In the genomic region with DNA sequence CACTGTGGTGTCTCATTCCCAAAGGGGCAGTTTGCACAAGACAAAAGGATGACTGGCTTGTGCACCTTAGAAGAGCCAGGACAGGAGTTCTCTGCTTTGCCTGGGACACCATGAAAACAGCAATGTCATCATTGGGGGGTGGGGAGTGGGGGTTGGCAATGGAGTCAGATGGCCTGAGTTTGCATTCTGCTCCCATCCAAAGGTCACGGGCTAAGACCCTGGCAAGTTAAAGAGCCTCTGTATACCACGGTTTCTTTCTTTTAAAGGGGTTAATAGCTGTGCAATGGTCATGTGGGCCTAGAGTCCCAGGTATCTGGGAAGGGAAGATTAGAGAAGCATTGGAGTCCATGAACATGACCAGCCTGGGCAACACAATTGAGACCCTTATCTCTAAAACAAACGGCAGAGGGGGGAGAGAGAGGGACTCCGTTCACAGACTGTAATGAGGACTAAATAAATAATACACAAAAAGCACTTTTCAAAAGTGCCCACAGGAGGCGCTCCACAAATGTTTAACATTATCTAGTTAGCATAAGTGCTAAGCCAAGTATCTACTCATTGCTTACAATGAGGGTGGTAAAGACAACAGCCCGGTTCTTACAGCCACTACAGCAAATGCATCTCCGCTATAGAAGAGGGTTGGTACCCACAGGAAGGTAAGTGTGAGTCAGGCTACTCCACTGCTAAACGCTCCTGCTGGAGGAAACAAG, we compare ENCODE assay signal across 33 mouse cellular contexts. TPM values are rescaled to one million over a fixed set of nuclear protein-coding genes. Genes with fewer than 3 reads are reported as not detected.
DNase-seq lines count a peak whose midpoint lies in the region; ATAC-seq and TF ChIP-seq lines count a peak whose summit lies in the region.
"Had no signal": no experiment of that assay in that cellular context is flagged by ENCODE, and none has a peak within 500 bp of the region (broad histone marks: within the 10 kb centered on the region; RNA-seq: fewer than 3 reads in every experiment).

No protein-coding gene starts in this region.

- no peaks in the 10 kb centered on the region for H3K4me1 ChIP-seq in kidney, embryonic 14.5 days (ENCODE audit: control insufficient read depth, insufficient read depth, low read length)
- H3K4me1 ChIP-seq in liver, embryonic 14.5 days (replicated peaks; ENCODE audit: control insufficient read depth in 2 of 2, insufficient read depth in 2 of 2, low read length in 1 of 2) = 0 out of 4 replicates have a peak, but pooled peaks cover 0 to 2% of the 10 kb centered on the region in 2 experiments
- H3K4me1 ChIP-seq in liver, embryonic 12.5 days = peaks cover 10% of the 10 kb centered on the region

- TF ChIP-seq CTCF in liver, embryonic 14.5 days (IDR thresholded peaks at IDR 0.05; ENCODE audit: low read depth) = 0 out of 2 replicates have a peak, but pooled peaks have one; percentile 5

- H3K27ac ChIP-seq in kidney, embryonic 14.5 days (ENCODE audit: low read depth, low read length) = no peak overlapping the region
- H3K27ac ChIP-seq in liver, embryonic 14.5 days = no peak overlapping the region
- no peak overlapping the region for H3K27ac ChIP-seq in liver, embryonic 12.5 days
- H3K27ac ChIP-seq: embryonic facial prominence, embryonic 13.5 days; forebrain, embryonic 10.5 days; forebrain, embryonic 15.5 days; heart, embryonic 13.5 days; hindbrain, embryonic 10.5 days; hindbrain, embryonic 15.5 days; layer of hippocampus, adult 2 months; left cerebral cortex, adult 2 months; limb, embryonic 12.5 days; midbrain, embryonic 15.5 days; neural tube, embryonic 15.5 days; stomach, postnatal 0 days had no signal

- 85% methylated on average over 8 of the region's 8 CpGs for WGBS in kidney, embryonic 14.5 days
- WGBS in liver, embryonic 14.5 days (ENCODE audit: insufficient replicate concordance) = 50% methylated on average over 8 of the region's 8 CpGs
- WGBS in liver, embryonic 12.5 days (ENCODE audit: insufficient replicate concordance) = 49% methylated on average over 8 of the region's 8 CpGs

- H3K36me3 ChIP-seq in kidney, embryonic 14.5 days (ENCODE audit: control insufficient read depth, insufficient read depth, low read length) = no peaks in the 10 kb centered on the region
- no peaks in the 10 kb centered on the region for H3K36me3 ChIP-seq in liver, embryonic 14.5 days (replicated peaks; ENCODE audit: control insufficient read depth, insufficient read depth, low read depth)
- H3K36me3 ChIP-seq in liver, embryonic 12.5 days = no peaks in the 10 kb centered on the region
- H3K36me3 ChIP-seq: embryonic facial prominence, embryonic 13.5 days; forebrain, embryonic 15.5 days; G1E; heart, embryonic 13.5 days; hindbrain, embryonic 15.5 days; limb, embryonic 12.5 days; midbrain, embryonic 15.5 days; neural tube, embryonic 15.5 days had no signal

- no peak overlapping the region for H3K4me2 ChIP-seq in kidney, embryonic 14.5 days (replicated peaks; ENCODE audit: low read depth, low read length)
- no peak overlapping the region for H3K4me2 ChIP-seq in liver, embryonic 14.5 days (ENCODE audit: low read depth)
- H3K4me2 ChIP-seq in liver, embryonic 12.5 days = no peak overlapping the region
- H3K4me2 ChIP-seq: embryonic facial prominence, embryonic 13.5 days; forebrain, embryonic 15.5 days; heart, embryonic 13.5 days; hindbrain, embryonic 15.5 days; limb, embryonic 12.5 days; liver, embryonic 11.5 days; midbrain, embryonic 15.5 days; neural tube, embryonic 15.5 days had no signal

- DNase-seq in kidney, adult 18-20 months = peak; percentile 38
- no peak for DNase-seq in liver, embryonic 14.5 days (ENCODE audit: low read depth in 3 of 3, low spot score in 3 of 3)
- peak; percentile 58 for DNase-seq in R1 (ENCODE audit: low read depth, low spot score)
- no peak for DNase-seq in cerebellum, postnatal 25 days
- no peak for DNase-seq in gastrocnemius, adult 8-10 months (ENCODE audit: low spot score in 2 of 2)
- DNase-seq: adrenal gland, postnatal 25 days; cerebellum, adult 11-12 months; cerebellum, adult 9-11 months; heart, postnatal 10 days; lung, adult 2 months; lung, postnatal 10 days; right cerebral cortex, postnatal 4 days; thymus, adult 18-20 months; thymus, postnatal 25 days had no signal

- H3K9me3 ChIP-seq in kidney, embryonic 14.5 days (ENCODE audit: control insufficient read depth, low read length) = no peaks in the 10 kb centered on the region
- no peaks in the 10 kb centered on the region for H3K9me3 ChIP-seq in liver, embryonic 14.5 days (ENCODE audit: control insufficient read depth, low read length)
- no peaks in the 10 kb centered on the region for H3K9me3 ChIP-seq in liver, embryonic 12.5 days (replicated peaks)
- H3K9me3 ChIP-seq: embryonic facial prominence, embryonic 13.5 days; forebrain, embryonic 10.5 days; forebrain, embryonic 15.5 days; G1E; heart, embryonic 13.5 days; hindbrain, embryonic 10.5 days; hindbrain, embryonic 15.5 days; limb, embryonic 12.5 days; midbrain, embryonic 15.5 days; neural tube, embryonic 15.5 days had no signal

- H3K27me3 ChIP-seq in kidney, embryonic 14.5 days (ENCODE audit: control insufficient read depth, insufficient read depth, low read length) = peaks cover 13% of the 10 kb centered on the region; the same call in 1 of the 2 replicates
- peaks cover 30% of the 10 kb centered on the region for H3K27me3 ChIP-seq in liver, embryonic 14.5 days (ENCODE audit: control insufficient read depth, insufficient read depth, low read length)
- H3K27me3 ChIP-seq in liver, embryonic 12.5 days (replicated peaks) = peaks cover 51% of the 10 kb centered on the region
- H3K27me3 ChIP-seq: forebrain, embryonic 15.5 days had no signal

- ATAC-seq in kidney, embryonic 14.5 days (ENCODE audit: low FRiP score, low TSS enrichment) = no peak
- ATAC-seq in liver, embryonic 14.5 days (ENCODE audit: insufficient read depth) = no peak
- ATAC-seq in liver, embryonic 12.5 days = no peak
- ATAC-seq: CD4-positive, CD25-positive, alpha-beta regulatory T cell, adult 4 months; forebrain, embryonic 15.5 days; inflammation-experienced regulatory T-cells, adult 6 months; midbrain, embryonic 15.5 days had no signal

- H3K9ac ChIP-seq in kidney, embryonic 14.5 days (ENCODE audit: low read depth, low read length) = no peak overlapping the region
- no peak overlapping the region for H3K9ac ChIP-seq in liver, embryonic 14.5 days (replicated peaks)
- no peak overlapping the region for H3K9ac ChIP-seq in liver, embryonic 12.5 days
- H3K9ac ChIP-seq: embryonic facial prominence, embryonic 13.5 days; forebrain, embryonic 15.5 days; heart, embryonic 13.5 days; hindbrain, embryonic 15.5 days; limb, embryonic 12.5 days; midbrain, embryonic 15.5 days; neural tube, embryonic 15.5 days had no signal

- H3K4me3 ChIP-seq in kidney, embryonic 14.5 days (ENCODE audit: low read length) = no peak overlapping the region
- no peak overlapping the region for H3K4me3 ChIP-seq in liver, embryonic 14.5 days (ENCODE audit: insufficient read depth in 1 of 2, low read depth in 2 of 2, low read length in 2 of 2)
- H3K4me3 ChIP-seq in liver, embryonic 12.5 days = no peak overlapping the region
- H3K4me3 ChIP-seq: embryonic facial prominence, embryonic 13.5 days; forebrain, embryonic 10.5 days; forebrain, embryonic 15.5 days; heart, embryonic 13.5 days; hindbrain, embryonic 10.5 days; hindbrain, embryonic 15.5 days; layer of hippocampus, adult 2 months; left cerebral cortex, adult 2 months; limb, embryonic 12.5 days; midbrain, embryonic 15.5 days; neural tube, embryonic 15.5 days had no signal

- TF ChIP-seq EP300 in liver, embryonic 14.5 days (IDR thresholded peaks at IDR 0.05; ENCODE audit: low read depth) = no peak

RNA-seq across cellular contexts. Expression of gene Gldc, which starts 3.7 kb away (rescaled TPM):
- 7.6 and 15.4 TPM in 2 replicates for polyA plus RNA-seq in kidney, embryonic 14.5 days (2014; fragmentation: Nextera tagmentation; extraction: Ambion mirVana)
- polyA plus RNA-seq in liver, embryonic 14.5 days (2012; rRNA removed) = 19.2 and 24.6 TPM in 2 replicates
- polyA plus RNA-seq in liver, embryonic 14.5 days (2014; fragmentation: Nextera tagmentation; extraction: Ambion mirVana) = 15.7 and 20.8 TPM in 2 replicates
- polyA plus RNA-seq in liver, embryonic 12.5 days (2016; fragmentation: Nextera tagmentation; extraction: Ambion mirVana) = 27.4 and 28.1 TPM in 2 replicates
- under 1 TPM in 1 of 4 experiments, not detected in 3; 0.08 TPM for total RNA-seq in gastrocnemius, adult 8-10 months (2022)
- polyA plus RNA-seq: G1E; spleen, adult 2 months had no signal

Comparison
In these comparisons a context has a peak if more than half of its experiments do, and no peak if none do; other contexts are left out.
1. DNase-seq: peak in kidney, adult 18-20 months (single experiment) and R1 (single experiment); none in liver, embryonic 14.5 days (0 of 3), cerebellum, postnatal 25 days (0 of 2) and gastrocnemius, adult 8-10 months (0 of 2).